In genomic region chr5:4834819-4835480, GRCm38 (mm10) we compare ENCODE assay signal across 8 mouse cellular contexts.
A peak's percentile ranks its signal among the peaks of the same experiment; 100 is the strongest.
DNase-seq lines count a peak whose midpoint lies in the region; ATAC-seq and TF ChIP-seq lines count a peak whose summit lies in the region.
"Had no signal": no experiment of that assay in that cellular context is flagged by ENCODE, and none has a peak within 500 bp of the region (broad histone marks: within the 10 kb centered on the region; RNA-seq: fewer than 3 reads in every experiment).

No protein-coding gene starts in this region.

- WGBS in forebrain, postnatal 0 days = 22% methylated on average over 13 of the region's 13 CpGs
- whole genome bisulfite sequencing in midbrain, postnatal 0 days = 22% methylated on average over 13 of the region's 13 CpGs

- peak; percentile 53 for ATAC-seq in forebrain, postnatal 0 days
- 0 out of 2 replicates have a peak, but pooled peaks have one; percentile 27 for ATAC-seq in midbrain, postnatal 0 days (ENCODE audit: low FRiP score)
- no peak for ATAC-seq in megakaryocyte, adult 5-6 weeks (ENCODE audit: poor library complexity, severe bottlenecking)

- H3K4me1 ChIP-seq in forebrain, postnatal 0 days (ENCODE audit: insufficient read depth) = peaks cover 8% of the 10 kb centered on the region; the same call in 1 of the 2 replicates
- H3K4me1 ChIP-seq in midbrain, postnatal 0 days (ENCODE audit: insufficient read depth, low read length) = no peaks in the 10 kb centered on the region

- no peak overlapping the region for H3K4me2 ChIP-seq in forebrain, postnatal 0 days (ENCODE audit: low read depth)
- H3K4me2 ChIP-seq in midbrain, postnatal 0 days (ENCODE audit: low read depth, low read length, poor library complexity, severe bottlenecking) = no peak overlapping the region

- H3K9me3 ChIP-seq in forebrain, postnatal 0 days (ENCODE audit: low read length) = no peaks in the 10 kb centered on the region
- no peaks in the 10 kb centered on the region for H3K9me3 ChIP-seq in midbrain, postnatal 0 days (ENCODE audit: low read length)

- DNase-seq in embryo, embryonic 9.5 days (ENCODE audit: extremely low spot score) = peak; percentile 72
- no peak for DNase-seq in forebrain, postnatal 0 days
- peak; percentile 41 for DNase-seq in kidney, postnatal 10 days
- peak; percentile 39 for DNase-seq in midbrain, postnatal 0 days (ENCODE audit: low spot score)
- no peak for DNase-seq in testis, postnatal 10 days (ENCODE audit: low spot score)
- no peak for DNase-seq in gastrocnemius, postnatal 10 days
- DNase-seq: thymus, postnatal 36 days had no signal

- no peak overlapping the region for H3K9ac ChIP-seq in forebrain, postnatal 0 days
- no peak overlapping the region for H3K9ac ChIP-seq in midbrain, postnatal 0 days (replicated peaks; ENCODE audit: low read length, poor library complexity, severe bottlenecking)

- no peaks in the 10 kb centered on the region for H3K27me3 ChIP-seq in forebrain, postnatal 0 days (ENCODE audit: insufficient read depth, low read length)
- no peaks in the 10 kb centered on the region for H3K27me3 ChIP-seq in midbrain, postnatal 0 days (ENCODE audit: insufficient read depth, low read length)

- no peak overlapping the region for H3K4me3 ChIP-seq in forebrain, postnatal 0 days (ENCODE audit: low read depth, low read length)
- H3K4me3 ChIP-seq in midbrain, postnatal 0 days (ENCODE audit: low read depth, low read length) = no peak overlapping the region

- TF ChIP-seq CTCF in forebrain, postnatal 0 days (IDR thresholded peaks at IDR 0.05; ENCODE audit: low read depth) = no peak
- no peak for TF ChIP-seq CTCF in midbrain, postnatal 0 days (IDR thresholded peaks at IDR 0.05)

- H3K27ac ChIP-seq in forebrain, postnatal 0 days (ENCODE audit: low read depth, low read length) = no peak overlapping the region
- peak overlapping the region; percentile 47 for H3K27ac ChIP-seq in midbrain, postnatal 0 days (ENCODE audit: low read depth, low read length)

- H3K36me3 ChIP-seq in forebrain, postnatal 0 days (ENCODE audit: insufficient read depth) = no peaks in the 10 kb centered on the region
- H3K36me3 ChIP-seq in midbrain, postnatal 0 days (ENCODE audit: insufficient read depth, low read length) = no peaks in the 10 kb centered on the region

Comparison
In these comparisons a context has a peak if more than half of its experiments do, and no peak if none do; other contexts are left out.
1. DNase-seq: peak in embryo, embryonic 9.5 days (single experiment), kidney, postnatal 10 days (single experiment) and midbrain, postnatal 0 days (single experiment); none in forebrain, postnatal 0 days (single experiment), testis, postnatal 10 days (single experiment) and gastrocnemius, postnatal 10 days (single experiment).